Mouse (Mus musculus) MEL (cell line): ENCODE data around the gene Fmnl2.

Experiments used
- POLR2A ChIP-seq, 2 experiments: IDR thresholded peaks; 2 replicates each; pipeline ENCODE4 v1.6.1; 2011 to 2012; ENCODE audit warnings: low read length in 2 of 2, mild to moderate bottlenecking in 2 of 2, control low read depth in 1 of 2, improper control_type of control experiment in 1 of 2, low read depth in 1 of 2, moderate library complexity in 1 of 2; ENCODE audit not compliant: control insufficient read depth in 1 of 2, insufficient read depth in 1 of 2, poor library complexity in 1 of 2
- ZNF384 ChIP-seq: IDR thresholded peaks from 2 replicates; pipeline ENCODE4 v1.6.1; 2012; ENCODE audit warnings: low read depth, mild to moderate bottlenecking, inconsistent platforms, low read length, improper control_type of control experiment

- no peak for TF ChIP-seq POLR2A (IDR thresholded peaks at IDR 0.05; ENCODE audit: control insufficient read depth in 1 of 2, insufficient read depth in 1 of 2, low read depth in 1 of 2, low read length in 2 of 2, poor library complexity in 1 of 2)
- no peak for TF ChIP-seq ZNF384
These were observed 116.4 kb downstream of the Fmnl2 start for GRCm38 (mm10) chr2:52974056-52974455.
